Mouse (Mus musculus) spleen, adult 2 months (tissue): Measurements from ENCODE around the gene Ntn1. TPM values are rescaled to one million over a fixed set of nuclear protein-coding genes. Genes with fewer than 3 reads are reported as not detected.

Experiments
- DNase-seq, 2 experiments: peaks; one replicate each; pipeline versions ENCODE4 v3.0.0 to v3.0.0-alpha.2; 2012 to 2021; ENCODE audit warnings: low spot score in 2 of 2, low read depth in 1 of 2
- H3K27ac ChIP-seq: fragments of 200-500 bp; 2 replicates; pipeline ENCODE4 v1.5.1; 2012; ENCODE audit warnings: low read length, inconsistent platforms; ENCODE audit not compliant: insufficient read depth
- H3K27me3 ChIP-seq: fragments of 200-500 bp; 2 replicates; pipeline ENCODE4 v1.6.1; 2012; ENCODE audit warnings: mild to moderate bottlenecking, moderate library complexity, low read length, inconsistent platforms; ENCODE audit not compliant: control insufficient read depth, insufficient read depth
- H3K36me3 ChIP-seq: fragments of 200-500 bp; 2 replicates; pipeline ENCODE4 v1.6.1; 2012; ENCODE audit warnings: mild to moderate bottlenecking, low read length, inconsistent platforms; ENCODE audit not compliant: control insufficient read depth, insufficient read depth
- H3K4me1 ChIP-seq: fragments of 200-500 bp; 2 replicates; pipeline ENCODE4 v1.6.1; 2011; ENCODE audit warnings: inconsistent platforms; ENCODE audit not compliant: control insufficient read depth, insufficient read depth, insufficient read length
- H3K4me3 ChIP-seq: fragments of 200-500 bp; 2 replicates; pipeline ENCODE4 v1.5.1; 2011; ENCODE audit warnings: mild to moderate bottlenecking, inconsistent platforms; ENCODE audit not compliant: insufficient read depth, insufficient read length; ENCODE audit errors: extremely low read depth
- CTCF ChIP-seq: fragments of 200-500 bp; IDR thresholded peaks from 2 replicates; pipeline ENCODE4 v1.5.1; 2011; ENCODE audit warnings: mild to moderate bottlenecking, inconsistent platforms; ENCODE audit not compliant: insufficient read depth, insufficient read length, insufficient replicate concordance; ENCODE audit errors: extremely low read depth
- POLR2A ChIP-seq: fragments of 200-500 bp; IDR thresholded peaks from 2 replicates; pipeline ENCODE4 v1.6.1; 2011; ENCODE audit warnings: low read depth, low read length, inconsistent platforms
- WGBS: fragments of 180-500 bp; shearing (Covaris S2); methylation state at CpG from one replicate; pipeline ENCODE4 v1.1.7; 2018; 5-methylcytosine and 5-hydroxymethylcytosine counted together
- polyA plus RNA-seq: library from polyadenylated mRNA; depleted of rRNA; stranded (reverse); fragments of >200 nt; gene quantifications from 2 replicates; pipeline ENCODE4 v1.2.3, GENCODE M21; 2012

The Ntn1 gene
- polyA plus RNA-seq, 1 experiment = 3.8 TPM

DNA sequence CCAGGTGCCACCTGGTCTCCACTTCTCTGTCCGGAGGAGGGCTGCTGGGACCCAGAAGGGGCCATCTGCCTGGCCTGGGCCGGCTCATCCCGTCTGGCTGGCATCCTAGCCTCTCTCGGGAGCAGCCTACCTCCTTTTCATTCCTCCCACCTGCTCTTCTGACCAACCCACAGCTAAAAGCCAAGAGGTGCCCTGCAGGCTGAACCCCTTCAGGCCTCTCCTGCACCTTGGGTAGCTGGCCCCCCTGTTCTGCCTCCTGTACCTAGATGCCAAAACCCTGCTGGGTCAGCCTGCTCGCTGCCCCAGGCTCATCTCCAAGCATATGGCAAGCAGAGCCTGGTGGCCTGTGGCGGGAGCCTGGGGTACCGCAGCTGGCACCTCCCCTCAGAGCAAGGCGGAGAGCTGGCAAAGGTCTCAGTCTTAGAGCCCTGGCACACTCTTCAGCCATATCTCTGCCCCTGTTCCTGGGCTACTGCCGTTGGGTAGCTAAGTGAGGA lies 167.1 kb downstream of the Ntn1 start:
- DNase-seq = no peak
- Histone ChIP-seq H3K27ac (no peak overlapping the region), H3K27me3 (no peaks in the 10 kb centered on the region), H3K4me1 (no peaks in the 10 kb centered on the region), H3K4me3 (no peak overlapping the region), H3K36me3 (no peaks in the 10 kb centered on the region)
- 87% methylated on average over 9 of the region's 9 CpGs for WGBS
- TF ChIP-seq POLR2A (no peak), CTCF (no peak)

GRCm38 (mm10) chr11:68231558-68231957 lies 169.1 kb downstream of the Ntn1 start:
- no peaks in the 10 kb centered on the region for H3K4me1 ChIP-seq
- no peak overlapping the region for H3K4me3 ChIP-seq
- no peaks in the 10 kb centered on the region for H3K27me3 ChIP-seq
- DNase-seq = no peak
- H3K36me3 ChIP-seq = no peaks in the 10 kb centered on the region
- TF ChIP-seq CTCF = no peak
- TF ChIP-seq POLR2A = no peak
- 92% methylated on average over 5 of the region's 5 CpGs for WGBS
- H3K27ac ChIP-seq = no peak overlapping the region

DNA sequence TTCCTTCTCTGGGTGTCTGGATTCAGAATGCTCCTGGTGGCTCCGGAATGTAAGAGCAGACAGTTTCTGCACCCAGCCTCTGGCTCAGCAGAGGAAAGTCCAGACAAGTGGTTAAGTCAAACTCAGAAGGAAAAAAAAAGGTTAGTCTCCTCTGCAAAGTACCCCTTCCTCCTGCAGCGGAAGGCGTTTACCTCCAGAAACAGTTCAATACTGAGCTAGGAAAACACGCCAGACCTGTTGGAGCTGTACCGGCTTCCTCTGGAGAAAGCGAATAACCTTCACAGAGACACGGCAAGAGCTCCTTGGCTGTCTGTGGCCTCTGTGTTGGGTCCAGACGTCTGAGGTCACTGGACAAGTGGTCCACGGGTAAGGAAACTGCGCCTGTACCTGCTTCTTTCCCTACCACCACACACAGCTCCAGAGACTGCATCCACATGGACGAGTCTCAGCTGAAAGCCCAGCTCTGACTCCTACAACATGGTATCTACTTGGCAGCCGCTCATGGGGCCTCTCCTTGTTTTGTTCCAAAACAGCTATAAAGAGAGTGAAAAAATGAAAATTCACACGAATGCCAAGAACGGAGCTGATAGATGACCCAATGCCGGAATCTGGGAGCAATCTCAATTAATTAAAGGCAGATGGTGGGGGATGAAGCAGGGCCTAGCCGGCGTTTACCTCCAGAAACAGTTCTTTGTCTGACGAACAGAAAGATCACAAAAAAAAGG lies 171.5 kb downstream of the Ntn1 start:
- TF ChIP-seq CTCF (no peak), POLR2A (no peak)
- DNase-seq = no peak
- H3K27ac ChIP-seq = no peak overlapping the region
- H3K27me3 ChIP-seq = no peaks in the 10 kb centered on the region
- WGBS = 85% methylated on average over 18 of the region's 18 CpGs
- H3K36me3 ChIP-seq = no peaks in the 10 kb centered on the region
- no peak overlapping the region for H3K4me3 ChIP-seq
- H3K4me1 ChIP-seq = no peaks in the 10 kb centered on the region

DNA sequence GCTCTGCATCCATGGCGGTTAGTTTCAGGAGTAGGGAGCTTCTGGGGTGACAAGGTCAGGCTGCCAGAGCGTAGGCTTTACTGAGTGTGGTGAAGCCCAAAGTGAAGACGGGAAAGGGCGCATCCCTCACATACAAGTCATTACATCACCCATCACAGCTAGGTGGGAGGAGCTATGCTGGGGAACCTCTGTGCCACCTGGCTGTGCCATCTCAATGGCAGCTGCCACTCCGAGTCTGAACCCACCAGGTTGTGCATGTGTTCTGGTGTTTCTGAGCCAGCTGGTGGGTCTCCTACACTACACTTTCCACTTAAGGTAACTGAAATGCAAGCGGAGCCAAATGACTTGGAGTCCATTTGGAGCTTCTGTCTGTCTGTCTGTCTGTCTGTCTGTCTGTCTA lies 172.8 kb downstream of the Ntn1 start:
- 82% methylated on average over 6 of the region's 6 CpGs for WGBS
- Histone ChIP-seq H3K4me3 (no peak overlapping the region), H3K27me3 (no peaks in the 10 kb centered on the region), H3K27ac (no peak overlapping the region), H3K36me3 (no peaks in the 10 kb centered on the region), H3K4me1 (no peaks in the 10 kb centered on the region)
- no peak for DNase-seq
- TF ChIP-seq CTCF (no peak), POLR2A (no peak)

GRCm38 (mm10) chr11:68226654-68227057 lies 174.0 kb downstream of the Ntn1 start:
- Histone ChIP-seq H3K4me3 (no peak overlapping the region), H3K27me3 (no peaks in the 10 kb centered on the region), H3K4me1 (no peaks in the 10 kb centered on the region), H3K27ac (no peak overlapping the region), H3K36me3 (no peaks in the 10 kb centered on the region)
- WGBS = 90% methylated on average over 5 of the region's 5 CpGs
- TF ChIP-seq CTCF (no peak), POLR2A (no peak)
- DNase-seq = no peak

GRCm38 (mm10) chr11:68223143-68223542 lies 177.5 kb downstream of the Ntn1 start:
- WGBS = 80% methylated on average over 13 of the region's 13 CpGs
- Histone ChIP-seq H3K4me3 (no peak overlapping the region), H3K36me3 (no peaks in the 10 kb centered on the region), H3K27me3 (no peaks in the 10 kb centered on the region), H3K4me1 (no peaks in the 10 kb centered on the region), H3K27ac (no peak overlapping the region)
- TF ChIP-seq POLR2A = no peak
- no peak for TF ChIP-seq CTCF
- no peak for DNase-seq

DNA sequence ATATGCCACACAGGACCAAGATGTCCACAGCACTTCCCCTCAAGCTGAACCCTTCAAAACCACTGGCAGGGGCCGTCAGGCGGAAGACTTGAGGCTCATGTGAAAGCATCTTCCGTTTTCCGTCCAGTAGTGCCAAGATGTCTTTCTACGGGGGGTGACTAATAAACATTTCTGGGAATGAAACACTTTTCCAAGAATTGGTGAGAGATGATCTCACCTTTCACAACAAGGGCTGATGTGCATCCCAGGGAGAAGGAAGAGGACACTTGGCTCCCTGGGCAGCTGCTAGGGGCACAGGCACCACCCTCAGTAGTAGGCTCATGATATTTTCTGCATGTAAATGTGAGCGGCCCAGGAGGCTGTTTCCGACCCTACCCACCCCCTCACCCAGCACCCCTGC lies 178.4 kb downstream of the Ntn1 start:
- H3K4me3 ChIP-seq = no peak overlapping the region
- TF ChIP-seq CTCF (no peak), POLR2A (no peak)
- 73% methylated on average over 7 of the region's 7 CpGs for WGBS
- H3K4me1 ChIP-seq = no peaks in the 10 kb centered on the region
- H3K36me3 ChIP-seq = no peaks in the 10 kb centered on the region
- no peaks in the 10 kb centered on the region for H3K27me3 ChIP-seq
- H3K27ac ChIP-seq = no peak overlapping the region
- no peak for DNase-seq
